Comparison of ENCODE assay signal across 8 mouse cellular contexts in genomic region chr7:109960613-109961154, GRCm38 (mm10). TPM values are rescaled to one million over a fixed set of nuclear protein-coding genes. Genes with fewer than 3 reads are reported as not detected.
DNase-seq lines count a peak whose midpoint lies in the region; ATAC-seq and TF ChIP-seq lines count a peak whose summit lies in the region.

No protein-coding gene starts in this region.

- no peak for TF ChIP-seq CTCF in spleen, adult 2 months (IDR thresholded peaks at IDR 0.05; ENCODE audit: extremely low read depth, insufficient read depth, insufficient read length, insufficient replicate concordance)

- no peak for DNase-seq in spleen, adult 2 months (ENCODE audit: low read depth in 1 of 2, low spot score in 2 of 2)
- no peak for DNase-seq in spleen, postnatal 10 days (ENCODE audit: low spot score in 2 of 2)
- no peak for DNase-seq in limb, embryonic 14.5 days (ENCODE audit: low spot score)
- DNase-seq in right cerebral cortex, adult 18-20 months, result no peak
- no peak for DNase-seq in cerebellum, postnatal 4 days (ENCODE audit: low spot score in 2 of 2)

- WGBS in spleen, adult 2 months, result 18% methylated on average over 13 of the region's 13 CpGs
- 10% methylated on average over 13 of the region's 13 CpGs for WGBS in limb, embryonic 14.5 days
- WGBS in stomach, embryonic 15.5 days, result 10% methylated on average over 13 of the region's 13 CpGs

- H3K4me1 ChIP-seq in erythroblast, embryonic 14.5 days (ENCODE audit: control insufficient read depth), result peaks cover 24% of the 10 kb centered on the region
- peaks cover 9% of the 10 kb centered on the region; the same call in 1 of the 2 replicates for H3K4me1 ChIP-seq in spleen, adult 2 months (ENCODE audit: control insufficient read depth, insufficient read depth, insufficient read length)
- peaks cover 41% of the 10 kb centered on the region for H3K4me1 ChIP-seq in limb, embryonic 14.5 days (ENCODE audit: control insufficient read depth, insufficient read depth, low read length)
- 0 out of 2 replicates have a peak, but pooled peaks cover 10% of the 10 kb centered on the region for H3K4me1 ChIP-seq in stomach, embryonic 15.5 days

- H3K4me3 ChIP-seq in erythroblast, embryonic 14.5 days (replicated peaks), result peak overlapping the region; percentile 82
- H3K4me3 ChIP-seq in spleen, adult 2 months (ENCODE audit: extremely low read depth, insufficient read depth, insufficient read length), result peak overlapping the region; percentile 68
- H3K4me3 ChIP-seq in limb, embryonic 14.5 days (replicated peaks; ENCODE audit: low read length), result peak overlapping the region; percentile 70
- H3K4me3 ChIP-seq in stomach, embryonic 15.5 days (replicated peaks), result peak overlapping the region; percentile 82

- 0 out of 2 replicates have a peak overlapping the region, but pooled peaks have one; percentile 83 for H3K27ac ChIP-seq in spleen, adult 2 months (ENCODE audit: insufficient read depth, low read length)
- H3K27ac ChIP-seq in limb, embryonic 14.5 days (replicated peaks; ENCODE audit: low read depth, low read length), result peak overlapping the region; percentile 88
- peak overlapping the region; percentile 89 for H3K27ac ChIP-seq in stomach, embryonic 15.5 days

- no peak for TF ChIP-seq POLR2A in spleen, adult 2 months (IDR thresholded peaks at IDR 0.05; ENCODE audit: low read depth, low read length)
- TF ChIP-seq POLR2A in limb, embryonic 14.5 days (IDR thresholded peaks at IDR 0.05; ENCODE audit: borderline replicate concordance, extremely low read depth, insufficient read depth, insufficient read length), result no peak

- H3K36me3 ChIP-seq in erythroblast, embryonic 14.5 days (ENCODE audit: control insufficient read depth), result no peaks in the 10 kb centered on the region
- no peaks in the 10 kb centered on the region for H3K36me3 ChIP-seq in spleen, adult 2 months (ENCODE audit: control insufficient read depth, insufficient read depth, low read length)
- H3K36me3 ChIP-seq in limb, embryonic 14.5 days (ENCODE audit: control insufficient read depth, insufficient read depth, low read length), result no peaks in the 10 kb centered on the region
- no peaks in the 10 kb centered on the region for H3K36me3 ChIP-seq in stomach, embryonic 15.5 days

- H3K27me3 ChIP-seq in erythroblast, embryonic 14.5 days (ENCODE audit: control insufficient read depth), result peaks cover 17% of the 10 kb centered on the region
- no peaks in the 10 kb centered on the region for H3K27me3 ChIP-seq in spleen, adult 2 months (ENCODE audit: control insufficient read depth, insufficient read depth, low read length)
- no peaks in the 10 kb centered on the region for H3K27me3 ChIP-seq in limb, embryonic 14.5 days (ENCODE audit: control insufficient read depth, insufficient read depth, low read length)
- H3K27me3 ChIP-seq in stomach, embryonic 15.5 days (replicated peaks), result no peaks in the 10 kb centered on the region

- peak overlapping the region; percentile 91 for H3K4me2 ChIP-seq in limb, embryonic 14.5 days (replicated peaks; ENCODE audit: low read depth, low read length, severe bottlenecking)
- peak overlapping the region; percentile 86 for H3K4me2 ChIP-seq in stomach, embryonic 15.5 days

- peak overlapping the region; percentile 91 for H3K9ac ChIP-seq in limb, embryonic 14.5 days (ENCODE audit: low read depth, low read length, severe bottlenecking)
- peak overlapping the region; percentile 70 for H3K9ac ChIP-seq in stomach, embryonic 15.5 days

- H3K9me3 ChIP-seq in erythroblast, embryonic 14.5 days (ENCODE audit: control insufficient read depth, low read length), result peaks cover 3% of the 10 kb centered on the region; the same call in 1 of the 2 replicates
- H3K9me3 ChIP-seq in limb, embryonic 14.5 days (ENCODE audit: control insufficient read depth, low read length), result no peaks in the 10 kb centered on the region
- H3K9me3 ChIP-seq in stomach, embryonic 15.5 days, result no peaks in the 10 kb centered on the region

- ATAC-seq in erythroblast, adult 5-6 weeks (replicated peaks; ENCODE audit: low FRiP score, poor library complexity, severe bottlenecking), result no peak
- no peak; the same call in 1 of the 2 replicates for ATAC-seq in limb, embryonic 14.5 days (ENCODE audit: low FRiP score, low read depth)
- ATAC-seq in stomach, embryonic 15.5 days (ENCODE audit: insufficient read depth, low FRiP score, low read depth), result peak; percentile 1; the same call in 1 of the 2 replicates

RNA-seq across cellular contexts. Expression of gene Dennd5a, which starts 0.4 kb away (rescaled TPM):
- 0.45 and 0.60 TPM in 2 replicates for polyA plus RNA-seq in erythroblast, embryonic 14.5 days (2012)
- total RNA-seq in erythroblast, adult 5-6 weeks (2015; ENCODE audit: low replicate concordance), result 54.6 and 55.8 TPM in 2 replicates
- total RNA-seq in erythroblast, adult 5-6 weeks (2017; ENCODE audit: low replicate concordance), result 19.8 and 26.3 TPM in 2 replicates
- polyA plus RNA-seq in spleen, adult 2 months (2012; rRNA removed), result 49.8 and 57.1 TPM in 2 replicates
- polyA plus RNA-seq in limb, embryonic 14.5 days (2012; rRNA removed), result 112 and 139 TPM in 2 replicates
- 55.3 and 62.6 TPM in 2 replicates for polyA plus RNA-seq in limb, embryonic 14.5 days (2014; fragmentation: Nextera tagmentation; extraction: Ambion mirVana)
- polyA plus RNA-seq in stomach, embryonic 15.5 days (2015; fragmentation: Nextera tagmentation; extraction: Ambion mirVana), result 31.1 and 31.6 TPM in 2 replicates

RNA-seq across cellular contexts. Expression of gene Tmem41b, which starts 26.0 kb away (rescaled TPM):
- 1.0 and 1.3 TPM in 2 replicates for polyA plus RNA-seq in erythroblast, embryonic 14.5 days (2012)
- total RNA-seq in erythroblast, adult 5-6 weeks (2015; ENCODE audit: low replicate concordance), result 10.7 and 14.2 TPM in 2 replicates
- 19.3 and 25.2 TPM in 2 replicates for total RNA-seq in erythroblast, adult 5-6 weeks (2017; ENCODE audit: low replicate concordance)
- polyA plus RNA-seq in spleen, adult 2 months (2012; rRNA removed), result 8.0 and 11.6 TPM in 2 replicates
- polyA plus RNA-seq in limb, embryonic 14.5 days (2012; rRNA removed), result 57.1 and 59.0 TPM in 2 replicates
- 72.0 and 72.4 TPM in 2 replicates for polyA plus RNA-seq in limb, embryonic 14.5 days (2014; fragmentation: Nextera tagmentation; extraction: Ambion mirVana)
- 68.7 and 70.1 TPM in 2 replicates for polyA plus RNA-seq in stomach, embryonic 15.5 days (2015; fragmentation: Nextera tagmentation; extraction: Ambion mirVana)

RNA-seq across cellular contexts. Expression of gene Ipo7, which starts 57.4 kb away (rescaled TPM):
- polyA plus RNA-seq in erythroblast, embryonic 14.5 days (2012), result 0.84 and 1.4 TPM in 2 replicates
- 17.9 and 24.5 TPM in 2 replicates for total RNA-seq in erythroblast, adult 5-6 weeks (2015; ENCODE audit: low replicate concordance)
- 33.1 and 39.3 TPM in 2 replicates for total RNA-seq in erythroblast, adult 5-6 weeks (2017; ENCODE audit: low replicate concordance)
- polyA plus RNA-seq in spleen, adult 2 months (2012; rRNA removed), result 16.3 and 22.3 TPM in 2 replicates
- polyA plus RNA-seq in limb, embryonic 14.5 days (2012; rRNA removed), result 40.2 and 49.2 TPM in 2 replicates
- 17.4 and 18.1 TPM in 2 replicates for polyA plus RNA-seq in limb, embryonic 14.5 days (2014; fragmentation: Nextera tagmentation; extraction: Ambion mirVana)
- 40.2 and 48.2 TPM in 2 replicates for polyA plus RNA-seq in stomach, embryonic 15.5 days (2015; fragmentation: Nextera tagmentation; extraction: Ambion mirVana)

Comparison
In these comparisons a context has a peak if more than half of its experiments do, and no peak if none do; other contexts are left out.
1. RNA of gene Dennd5a, which starts 0.4 kb away (polyA plus RNA-seq): 55.3 to 139 TPM in limb, embryonic 14.5 days, 49.8 to 57.1 TPM in spleen, adult 2 months and 31.1 to 31.6 TPM in stomach, embryonic 15.5 days; 0.45 to 0.60 TPM in erythroblast, embryonic 14.5 days; every median in the first group is over 10 times any median in the second.
2. Peak in every context shown above with its lines, with median percentiles within 50 percentile points of each other: H3K4me3 ChIP-seq and H3K27ac ChIP-seq.